Mouse (Mus musculus) right cerebral cortex, postnatal 25 days (tissue): Measurements from ENCODE around the gene Mbnl1.
"Not testable (repeated sequence)": the region's sequence is repeated elsewhere in the genome, so short reads cannot be mapped to it uniquely, and the experiment has no call there.

Experiments
- DNase-seq: peaks from one replicate; pipeline ENCODE4 v3.0.0; 2022

The Mbnl1 gene

DNA sequence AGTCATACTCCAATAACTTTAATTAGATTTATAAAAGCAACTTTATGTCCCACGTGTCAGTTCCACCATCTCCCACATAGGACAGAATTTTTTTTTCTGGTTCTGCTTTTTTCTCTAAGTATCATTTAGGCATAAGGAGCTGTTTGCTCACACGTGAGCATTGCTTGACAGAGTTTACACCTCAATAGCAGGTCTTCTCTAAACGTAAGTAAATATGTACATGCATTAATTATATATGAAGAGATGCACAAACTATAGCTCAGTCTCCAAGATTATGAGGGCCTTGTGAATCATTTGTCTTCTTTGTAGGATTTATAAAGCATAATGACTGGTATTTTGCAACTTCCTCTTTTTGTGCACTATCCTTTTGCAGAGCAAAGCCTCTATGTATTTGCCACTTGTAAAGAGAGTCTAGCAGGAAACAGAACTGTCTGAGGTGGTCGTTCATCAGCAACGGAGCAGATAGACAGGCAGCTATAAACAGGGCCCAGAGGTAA is at the start of gene Mbnl1:
Mbnl1 (plus strand) TSS at position 150 of the 497 bp plus-strand sequence.
- no peak for DNase-seq

- DNase-seq: no peak
Measured at GRCm38 (mm10) chr3:60424148-60424547, 48.5 kb upstream of the Mbnl1 start.

DNA sequence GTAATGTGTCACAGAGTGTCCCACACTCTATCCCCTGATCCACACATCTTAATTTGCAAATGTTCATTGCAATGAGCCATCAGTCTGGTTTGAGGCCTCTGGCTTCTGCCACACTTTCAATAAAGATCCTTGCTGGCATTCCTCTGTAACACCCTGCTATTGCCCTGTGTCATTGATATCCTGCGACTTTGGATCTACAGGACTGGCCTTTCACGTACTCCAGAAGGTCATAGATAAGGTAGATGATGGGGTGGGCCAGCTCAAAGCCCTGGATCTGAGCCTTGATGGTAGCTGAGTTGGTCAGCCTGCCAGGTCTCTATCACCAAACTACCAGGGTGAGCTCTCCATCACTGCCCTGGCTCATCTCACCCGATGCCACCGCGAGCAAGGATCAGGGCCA is 43.6 kb upstream of the Mbnl1 start:
- DNase-seq: no peak

DNA sequence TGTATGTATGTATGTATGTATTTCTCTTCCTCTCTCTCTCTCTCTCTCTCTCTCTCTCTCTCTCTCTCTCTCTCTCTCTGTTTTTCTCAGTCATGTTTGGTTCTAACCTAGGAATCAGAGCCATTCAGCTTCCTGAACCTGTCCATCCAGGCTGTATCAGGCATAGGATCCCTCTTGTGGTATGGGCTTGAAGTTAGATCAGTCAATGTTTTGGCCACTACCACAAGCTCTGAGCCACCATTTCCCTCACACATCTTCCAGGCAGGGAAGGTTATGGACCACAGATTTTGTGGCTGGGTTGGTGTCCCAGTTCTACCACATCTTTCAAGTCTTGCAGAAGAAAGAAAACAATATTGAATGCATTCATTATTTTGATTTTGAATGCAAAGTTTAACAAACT is 35.4 kb upstream of the Mbnl1 start:
- no peak for DNase-seq

DNA sequence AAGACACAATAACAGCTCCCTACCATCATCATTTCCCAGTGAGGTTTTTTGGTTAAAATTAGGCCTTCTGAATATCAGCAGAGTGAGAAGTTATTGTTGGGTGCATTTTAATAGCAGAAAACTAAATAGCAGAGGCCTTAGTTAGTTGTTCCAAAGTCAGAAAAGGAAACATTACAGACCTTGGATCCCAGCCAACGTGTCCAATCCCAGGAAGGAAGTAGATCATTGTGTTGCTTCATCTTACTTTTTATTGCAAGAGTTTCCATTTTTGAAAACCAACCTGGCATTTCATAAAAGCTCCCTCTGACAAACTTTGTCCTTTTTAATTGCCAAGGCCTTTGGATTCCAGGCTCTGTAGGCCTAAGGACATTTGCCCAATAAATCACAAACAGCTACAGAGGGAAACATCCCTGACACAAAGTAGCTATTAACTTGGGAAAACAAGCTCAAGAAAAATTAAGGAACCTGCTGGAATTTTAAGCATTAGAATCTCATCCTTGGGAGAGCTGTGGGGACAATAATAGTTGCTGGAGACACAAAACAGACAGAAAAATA is 34.9 kb upstream of the Mbnl1 start:
- DNase-seq: no peak

DNA sequence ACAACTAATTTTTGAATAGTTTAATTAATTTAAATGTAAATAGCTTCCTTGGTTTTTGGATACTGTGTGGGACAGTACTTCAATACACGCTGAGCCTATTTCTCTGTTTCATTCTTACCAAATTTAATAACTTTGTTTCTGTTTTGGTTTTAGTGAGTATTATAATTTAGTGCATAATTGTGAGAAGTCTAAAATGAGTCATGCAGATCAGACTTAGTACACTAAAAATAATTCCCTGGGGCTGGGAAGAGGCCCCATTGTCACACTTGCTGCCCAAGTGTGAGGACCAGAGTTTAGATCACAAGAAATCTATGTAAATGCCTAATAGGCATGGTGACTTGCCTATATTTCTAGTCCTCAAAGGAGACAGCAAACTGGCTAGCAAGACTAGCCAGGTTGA is 33.9 kb upstream of the Mbnl1 start:
- no peak for DNase-seq

GRCm38 (mm10) chr3:60461828-60462521 is 10.7 kb upstream of the Mbnl1 start:
- DNase-seq: no peak

DNA sequence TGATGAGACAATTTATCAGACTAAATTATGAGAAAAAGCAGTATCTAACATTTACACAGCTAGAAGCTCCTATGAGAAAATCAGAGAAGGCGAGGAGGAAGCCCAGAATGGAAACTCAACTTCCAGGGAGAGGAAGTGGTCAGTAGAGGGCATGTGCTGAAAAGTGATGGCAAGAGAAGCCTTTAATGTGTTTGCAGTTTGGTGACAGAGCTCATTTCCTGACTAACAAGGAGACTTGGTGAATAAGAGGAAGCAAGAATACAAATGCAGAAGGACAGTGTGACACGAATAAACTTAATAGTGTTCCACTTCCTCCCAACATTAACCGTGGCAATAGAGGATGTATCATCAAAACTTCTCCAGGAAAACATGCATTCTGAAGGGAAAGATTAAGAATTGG is 4.0 kb upstream of the Mbnl1 start:
- not testable (repeated sequence) for DNase-seq

DNA sequence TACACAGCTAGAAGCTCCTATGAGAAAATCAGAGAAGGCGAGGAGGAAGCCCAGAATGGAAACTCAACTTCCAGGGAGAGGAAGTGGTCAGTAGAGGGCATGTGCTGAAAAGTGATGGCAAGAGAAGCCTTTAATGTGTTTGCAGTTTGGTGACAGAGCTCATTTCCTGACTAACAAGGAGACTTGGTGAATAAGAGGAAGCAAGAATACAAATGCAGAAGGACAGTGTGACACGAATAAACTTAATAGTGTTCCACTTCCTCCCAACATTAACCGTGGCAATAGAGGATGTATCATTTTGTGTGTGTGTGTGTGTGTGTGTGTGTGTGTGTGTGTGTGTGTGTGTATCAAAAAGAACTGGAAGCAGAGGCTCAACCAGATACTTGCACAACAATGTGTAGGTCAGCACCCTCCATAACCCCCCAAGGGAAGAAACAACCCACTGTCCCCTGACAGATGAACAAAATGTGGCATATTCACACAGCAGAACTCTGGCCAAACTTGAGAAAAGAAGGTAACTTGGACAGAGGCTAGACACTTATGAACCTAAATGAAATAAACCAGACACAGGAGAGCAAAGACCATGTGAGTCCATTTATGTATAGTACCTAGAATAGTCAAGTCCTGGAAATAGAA is 3.3 kb upstream of the Mbnl1 start:
- not testable (repeated sequence) for DNase-seq

DNA sequence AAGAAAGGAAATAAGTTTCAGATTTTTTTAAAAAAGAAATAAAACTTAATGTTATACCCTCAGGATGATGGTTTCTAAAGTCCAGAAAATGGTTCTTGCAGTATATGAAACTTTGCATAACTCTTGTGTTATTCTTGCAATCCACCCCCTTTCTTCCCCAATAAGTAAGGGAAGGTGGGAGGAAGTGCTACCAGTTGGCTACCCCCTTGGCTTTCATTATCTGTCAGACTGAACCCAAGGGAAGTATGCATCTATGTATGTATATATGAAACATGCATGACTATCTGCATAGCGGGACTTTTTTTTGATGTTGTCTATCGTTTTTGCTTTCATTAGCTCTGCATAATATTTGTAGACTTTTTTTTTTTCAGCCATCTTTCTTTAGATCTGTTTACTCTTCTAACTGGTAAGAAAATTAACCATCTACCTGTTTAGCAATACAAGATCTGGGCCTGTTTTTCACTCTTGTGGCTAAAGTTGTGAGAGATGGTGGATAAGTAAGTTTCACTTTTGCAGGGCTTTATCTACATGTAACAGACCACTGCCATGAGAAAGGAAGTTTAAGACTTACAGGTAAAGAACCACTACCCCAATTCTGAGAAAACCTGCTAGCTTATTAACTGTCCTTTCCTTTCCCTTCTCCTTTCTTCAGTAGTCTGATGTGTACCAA is 484 bp upstream of the Mbnl1 start:
- DNase-seq: no peak

DNA sequence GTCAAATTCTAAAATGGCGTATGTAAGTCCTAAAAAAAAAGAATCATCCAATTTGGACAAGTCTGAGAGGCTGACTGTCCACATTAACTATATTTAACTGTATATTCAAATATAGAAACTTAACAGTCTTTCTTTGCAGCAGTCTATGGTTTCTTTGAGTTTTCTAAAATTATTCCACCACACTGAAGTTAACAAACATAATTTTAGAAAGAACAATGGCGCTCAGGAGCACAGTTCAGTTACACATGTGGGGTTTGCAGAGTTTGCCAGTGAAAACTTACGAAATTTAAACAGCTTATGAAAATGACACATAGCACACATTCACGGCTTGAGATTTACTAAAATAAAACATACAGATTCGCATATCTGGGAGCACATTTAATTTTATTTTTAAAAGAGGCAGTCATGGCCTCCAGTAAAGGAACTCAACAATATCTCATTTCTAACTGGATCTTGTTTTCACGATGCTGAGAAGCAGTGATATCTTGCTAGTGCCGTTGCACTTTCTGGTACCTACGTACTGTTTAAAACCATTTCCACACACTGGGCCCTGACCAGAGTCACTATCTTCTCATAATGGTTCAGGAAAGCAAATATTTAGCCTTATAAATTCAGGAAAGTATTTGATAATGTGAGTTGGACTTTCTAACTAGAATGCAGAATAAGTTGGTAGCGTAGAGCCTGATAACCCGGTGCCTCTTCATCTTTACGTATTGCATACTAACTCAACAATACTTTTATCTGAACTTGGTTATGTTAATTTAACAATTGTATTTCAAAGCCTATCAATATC is 1.4 kb downstream of the Mbnl1 start:
- no peak for DNase-seq

- no peak for DNase-seq
Measured at GRCm38 (mm10) chr3:60474654-60474972, 2.0 kb downstream of the Mbnl1 start.

DNA sequence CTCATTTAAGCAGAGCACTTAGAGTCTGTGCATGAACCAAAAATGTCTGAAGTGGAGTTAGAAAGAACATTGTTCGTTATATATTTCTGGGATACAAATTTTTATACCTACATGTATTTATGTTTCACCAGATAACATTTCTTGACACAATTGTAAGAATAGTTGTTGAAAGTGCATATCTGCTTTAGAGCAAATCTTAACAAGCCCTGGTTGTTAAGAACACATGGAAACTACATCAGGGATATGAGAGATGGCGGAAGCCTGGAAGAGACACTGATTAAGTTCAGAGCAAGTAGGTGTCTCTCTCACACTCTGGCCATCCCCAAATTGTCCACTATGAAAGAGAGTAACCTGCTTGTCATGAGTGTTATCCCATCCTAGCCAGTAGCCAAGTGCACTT is 2.4 kb downstream of the Mbnl1 start:
- DNase-seq: no peak

DNA sequence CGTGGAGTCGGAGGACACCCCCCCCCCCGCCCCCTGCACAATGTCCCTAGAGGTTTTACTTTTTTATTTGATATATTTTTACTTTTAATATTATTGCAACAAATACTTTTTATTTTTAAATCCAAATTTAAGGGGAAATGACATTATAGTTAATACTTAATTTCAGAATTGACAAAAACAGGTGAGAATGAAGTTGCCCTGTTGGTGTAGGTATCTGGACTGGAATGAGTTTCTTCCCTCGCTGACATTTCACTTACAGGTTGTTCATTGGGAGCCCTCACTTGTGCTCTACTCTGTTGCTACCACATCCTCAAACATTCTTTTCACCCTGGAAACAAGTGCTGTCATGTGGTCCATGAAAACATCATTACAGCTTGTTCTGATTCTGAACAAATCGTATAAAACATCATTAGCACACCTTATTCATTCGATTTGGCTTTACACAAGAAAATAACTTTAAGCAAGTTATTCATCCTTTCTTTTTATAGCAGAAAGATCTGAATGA is 4.2 kb downstream of the Mbnl1 start:
- DNase-seq: no peak

DNA sequence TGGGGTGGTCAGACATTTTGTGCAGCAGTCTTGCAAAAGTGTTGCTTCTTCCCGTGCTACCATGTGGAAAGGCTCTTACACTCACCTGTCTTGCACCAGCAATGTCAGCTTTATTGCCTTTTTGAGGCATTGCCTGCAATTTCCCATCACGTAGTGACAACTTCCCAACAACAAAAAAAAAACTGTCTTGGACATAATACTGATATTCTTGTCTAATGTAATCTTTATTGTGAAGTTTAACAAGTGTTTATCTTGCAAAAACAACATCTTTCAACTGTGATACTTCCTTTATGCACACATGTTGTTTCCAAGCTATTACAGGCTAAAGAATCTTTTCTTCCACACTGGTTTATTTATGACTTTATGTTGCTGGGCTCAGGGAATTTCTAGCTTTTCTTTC is 5.8 kb downstream of the Mbnl1 start:
- no peak for DNase-seq

GRCm38 (mm10) chr3:60480716-60481115 is 8.1 kb downstream of the Mbnl1 start:
- DNase-seq: no peak

GRCm38 (mm10) chr3:60481740-60482399 is 9.2 kb downstream of the Mbnl1 start:
- no peak for DNase-seq

DNA sequence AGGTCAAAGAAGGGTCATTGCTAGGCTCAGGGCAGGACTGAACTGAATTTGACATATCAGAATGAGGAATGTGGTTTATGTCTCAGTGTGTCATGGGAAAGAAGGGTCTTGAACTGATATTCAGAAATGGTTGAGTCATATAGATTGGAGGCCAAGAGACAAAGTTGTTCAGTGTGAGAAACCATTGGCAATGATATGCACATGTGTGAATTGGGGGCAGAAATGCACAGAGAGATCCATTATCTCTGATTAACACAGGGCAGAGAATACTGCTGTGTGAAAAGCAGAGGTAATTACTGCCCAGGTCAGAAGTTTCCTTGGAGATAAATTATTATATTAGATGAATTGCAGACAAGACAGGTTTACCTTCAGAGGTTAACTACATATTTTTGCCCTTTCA is 10.7 kb downstream of the Mbnl1 start:
- DNase-seq: no peak

GRCm38 (mm10) chr3:60485987-60486712 is 13.5 kb downstream of the Mbnl1 start:
- DNase-seq: no peak

- no peak for DNase-seq
Measured at GRCm38 (mm10) chr3:60486713-60487170, 14.1 kb downstream of the Mbnl1 start.

- no peak for DNase-seq
Measured at GRCm38 (mm10) chr3:60489509-60489908, 16.9 kb downstream of the Mbnl1 start.
